Mouse (Mus musculus): ENCODE data around the gene Smarcc2. TPM values are rescaled to one million over a fixed set of nuclear protein-coding genes. Genes with fewer than 3 reads are reported as not detected.

The Smarcc2 gene
- polyA plus RNA-seq, 1 experiment from 2014 or later, result 109 TPM

DNA sequence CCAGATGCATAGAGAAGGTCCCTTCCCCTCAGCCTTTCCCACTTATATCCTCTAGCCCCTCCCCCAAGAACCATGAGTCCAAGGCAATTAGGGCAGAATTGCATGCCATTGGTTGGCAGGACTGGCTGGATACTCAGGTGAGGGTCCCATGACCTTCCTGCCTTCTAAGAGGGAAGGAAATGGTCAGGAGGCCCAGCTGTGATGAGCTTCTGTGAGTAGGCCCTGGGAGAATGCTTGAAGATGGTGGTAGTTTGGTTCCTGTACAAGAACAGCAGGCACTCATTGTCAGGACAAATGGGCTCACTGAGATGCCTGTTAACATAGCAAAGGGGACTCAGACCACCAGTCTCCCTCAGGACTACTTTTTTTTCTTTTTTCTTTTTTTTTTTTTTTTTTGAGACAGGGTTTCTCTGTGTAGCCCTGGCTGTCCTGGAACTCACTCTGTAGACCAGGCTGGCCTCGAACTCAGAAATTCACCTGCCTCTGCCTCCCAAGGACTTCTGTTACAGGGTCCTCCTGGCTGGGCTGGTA lies 79.4 kb downstream of the Smarcc2 start:
- DNase-seq (ENCODE audit: low spot score) (no peak), ATAC-seq (replicated peaks; ENCODE audit: insufficient number of reproducible peaks, low FRiP score, low TSS enrichment, low read depth) (no peak)
- Histone ChIP-seq H3K4me1 (ENCODE audit: control insufficient read depth, insufficient read depth, low read length) (no peaks in the 10 kb centered on the region), H3K4me3 (ENCODE audit: low read depth, low read length) (no peak overlapping the region), H3K9ac (replicated peaks; ENCODE audit: low read length) (no peak overlapping the region), H3K27me3 (ENCODE audit: control insufficient read depth, insufficient read depth, low read length) (no peaks in the 10 kb centered on the region), H3K27ac (replicated peaks; ENCODE audit: low read depth, low read length) (no peak overlapping the region), H3K36me3 (replicated peaks; ENCODE audit: control insufficient read depth, insufficient read depth, low read depth, low read length) (peaks cover under 1% of the 10 kb centered on the region), H3K9me3 (replicated peaks; ENCODE audit: control insufficient read depth, low read length) (no peaks in the 10 kb centered on the region), H3K4me2 (ENCODE audit: low read depth, low read length) (no peak overlapping the region)
- WGBS, result 67% methylated on average over 1 of the region's 1 CpGs

Small RNAs within 50 kb of the gene (microRNA-seq; reads per million reads assigned to microRNA genes)
- gene Mir6916 (ENCODE audit: borderline number of aligned reads), result not detected
- not detected for gene Mir8105 (ENCODE audit: borderline number of aligned reads)

Other genes starting within 250 kb of the Smarcc2 start
- 30.7 and 33.7 TPM in 2 replicates for gene Spryd4, start 247.4 kb upstream of the Smarcc2 start, polyA plus RNA-seq (2014; fragmentation: Nextera tagmentation; extraction: Ambion mirVana)
- 0.45 TPM in 1 of 2 replicates, not detected in the other for gene Mip, start 233.4 kb upstream of the Smarcc2 start, polyA plus RNA-seq (2014; fragmentation: Nextera tagmentation; extraction: Ambion mirVana)
- 64.2 and 66.6 TPM in 2 replicates for gene Timeless, start 227.2 kb upstream of the Smarcc2 start, polyA plus RNA-seq (2014; fragmentation: Nextera tagmentation; extraction: Ambion mirVana)
- 0.21 and 0.80 TPM in 2 replicates for gene Apon, start 205.2 kb upstream of the Smarcc2 start, polyA plus RNA-seq (2014; fragmentation: Nextera tagmentation; extraction: Ambion mirVana)
- not detected in 2 replicates for gene Apof, start 190.6 kb upstream of the Smarcc2 start, polyA plus RNA-seq (2014; fragmentation: Nextera tagmentation; extraction: Ambion mirVana)
- 12.7 and 13.4 TPM in 2 replicates for gene Stat2, start 188.7 kb upstream of the Smarcc2 start, polyA plus RNA-seq (2014; fragmentation: Nextera tagmentation; extraction: Ambion mirVana)
- not detected in 2 replicates for gene Il23a, start 160.5 kb upstream of the Smarcc2 start, polyA plus RNA-seq (2014; fragmentation: Nextera tagmentation; extraction: Ambion mirVana)
- gene Pan2, start 155.9 kb upstream of the Smarcc2 start, polyA plus RNA-seq (2014; fragmentation: Nextera tagmentation; extraction: Ambion mirVana), result 33.6 and 35.2 TPM in 2 replicates
- gene Cnpy2, start 136.8 kb upstream of the Smarcc2 start, polyA plus RNA-seq (2014; fragmentation: Nextera tagmentation; extraction: Ambion mirVana), result 288 and 305 TPM in 2 replicates
- gene Cs, start 121.5 kb upstream of the Smarcc2 start, polyA plus RNA-seq (2014; fragmentation: Nextera tagmentation; extraction: Ambion mirVana), result 246 and 258 TPM in 2 replicates
- 13.2 and 13.5 TPM in 2 replicates for gene Coq10a, start 90.3 kb upstream of the Smarcc2 start, polyA plus RNA-seq (2014; fragmentation: Nextera tagmentation; extraction: Ambion mirVana)
- 9.3 and 10.4 TPM in 2 replicates for gene Ankrd52, start 82.1 kb upstream of the Smarcc2 start, polyA plus RNA-seq (2014; fragmentation: Nextera tagmentation; extraction: Ambion mirVana)
- not detected in 2 replicates for gene Slc39a5, start 58.0 kb upstream of the Smarcc2 start, polyA plus RNA-seq (2014; fragmentation: Nextera tagmentation; extraction: Ambion mirVana)
- 92.2 and 99.1 TPM in 2 replicates for gene Nabp2, start 47.8 kb upstream of the Smarcc2 start, polyA plus RNA-seq (2014; fragmentation: Nextera tagmentation; extraction: Ambion mirVana)
- gene Rnf41, start 47.6 kb upstream of the Smarcc2 start, polyA plus RNA-seq (2014; fragmentation: Nextera tagmentation; extraction: Ambion mirVana), result 36.4 and 38.9 TPM in 2 replicates
- 678 and 740 TPM in 2 replicates for gene Myl6, start 34.9 kb downstream of the Smarcc2 start, polyA plus RNA-seq (2014; fragmentation: Nextera tagmentation; extraction: Ambion mirVana)
- 2.3 and 2.9 TPM in 2 replicates for gene Myl6b, start 39.4 kb downstream of the Smarcc2 start, polyA plus RNA-seq (2014; fragmentation: Nextera tagmentation; extraction: Ambion mirVana)
- gene Esyt1, start 66.6 kb downstream of the Smarcc2 start, polyA plus RNA-seq (2014; fragmentation: Nextera tagmentation; extraction: Ambion mirVana), result 12.5 and 15.8 TPM in 2 replicates
- gene Zc3h10, start 88.5 kb downstream of the Smarcc2 start, polyA plus RNA-seq (2014; fragmentation: Nextera tagmentation; extraction: Ambion mirVana), result 13.6 and 15.0 TPM in 2 replicates
- gene Rpl41, start 90.1 kb downstream of the Smarcc2 start, polyA plus RNA-seq (2014; fragmentation: Nextera tagmentation; extraction: Ambion mirVana), result 3,098 and 3,409 TPM in 2 replicates
- 268 and 270 TPM in 2 replicates for gene Pa2g4, start 106.7 kb downstream of the Smarcc2 start, polyA plus RNA-seq (2014; fragmentation: Nextera tagmentation; extraction: Ambion mirVana)
- 10.2 and 10.6 TPM in 2 replicates for gene Erbb3, start 130.4 kb downstream of the Smarcc2 start, polyA plus RNA-seq (2014; fragmentation: Nextera tagmentation; extraction: Ambion mirVana)
- gene Rps26, start 167.5 kb downstream of the Smarcc2 start, polyA plus RNA-seq (2014; fragmentation: Nextera tagmentation; extraction: Ambion mirVana), result 765 and 782 TPM in 2 replicates
- 3.5 and 4.9 TPM in 2 replicates for gene Ikzf4, start 186.7 kb downstream of the Smarcc2 start, polyA plus RNA-seq (2014; fragmentation: Nextera tagmentation; extraction: Ambion mirVana)
- 12.2 and 15.1 TPM in 2 replicates for gene Suox, start 214.8 kb downstream of the Smarcc2 start, polyA plus RNA-seq (2014; fragmentation: Nextera tagmentation; extraction: Ambion mirVana)
- 71.6 and 74.3 TPM in 2 replicates for gene Rab5b, start 237.0 kb downstream of the Smarcc2 start, polyA plus RNA-seq (2014; fragmentation: Nextera tagmentation; extraction: Ambion mirVana)
- 28.7 and 68.1 TPM in 2 replicates for gene Pmel, start 244.9 kb downstream of the Smarcc2 start, polyA plus RNA-seq (2014; fragmentation: Nextera tagmentation; extraction: Ambion mirVana)
- 135 and 146 TPM in 2 replicates for gene Cdk2, start 245.8 kb downstream of the Smarcc2 start, polyA plus RNA-seq (2014; fragmentation: Nextera tagmentation; extraction: Ambion mirVana)